Mouse (Mus musculus) liver, postnatal 0 days (tissue): ENCODE data around the gene Tnni2. TPM values are rescaled to one million over a fixed set of nuclear protein-coding genes. Genes with fewer than 3 reads are reported as not detected.

Source experiments
- ATAC-seq: fragments of 200-750 bp; cut with Nextera tagmentation; 2 replicates; pipeline ENCODE4 v1.8.0; 2017; ENCODE audit warnings: mild to moderate bottlenecking, moderate library complexity
- DNase-seq: peaks from one replicate; pipeline ENCODE4 v3.0.0-alpha.2; 2016
- H3K27ac ChIP-seq: fragments of 300-500 bp; sonication (generic); 2 replicates; pipeline ENCODE4 v1.5.1; 2014; ENCODE audit warnings: antibody characterized with exemption, moderate library complexity, mild to moderate bottlenecking, low read depth
- H3K27me3 ChIP-seq: fragments of 300-500 bp; sonication (generic); 2 replicates; pipeline ENCODE4 v1.6.1; 2014; ENCODE audit warnings: low read length, control low read depth, mixed read lengths; ENCODE audit not compliant: insufficient read depth
- H3K36me3 ChIP-seq: fragments of 300-500 bp; sonication (generic); replicated peaks from 2 replicates; pipeline ENCODE4 v1.6.1; 2014; ENCODE audit warnings: mild to moderate bottlenecking, control low read depth, low read length, moderate library complexity, mixed read lengths; ENCODE audit not compliant: insufficient read depth
- H3K4me1 ChIP-seq: fragments of 300-500 bp; sonication (generic); 2 replicates; pipeline ENCODE4 v1.6.1; 2014; ENCODE audit warnings: antibody characterized with exemption, mild to moderate bottlenecking, control low read depth; ENCODE audit not compliant: insufficient read depth
- H3K4me2 ChIP-seq: fragments of 300-500 bp; sonication (generic); 2 replicates; pipeline ENCODE4 v1.6.1; 2014; ENCODE audit warnings: low read depth, mild to moderate bottlenecking, low read length, moderate library complexity, mixed read lengths
- H3K4me3 ChIP-seq: fragments of 300-500 bp; sonication (generic); 2 replicates; pipeline ENCODE4 v1.5.1; 2014; ENCODE audit warnings: low read depth, low read length
- H3K9ac ChIP-seq: fragments of 300-500 bp; sonication (generic); replicated peaks from 2 replicates; pipeline ENCODE4 v1.6.1; 2014; ENCODE audit warnings: mild to moderate bottlenecking, moderate library complexity
- H3K9me3 ChIP-seq: fragments of 300-500 bp; sonication (generic); 2 replicates; pipeline ENCODE4 v1.6.1; 2016; ENCODE audit warnings: mild to moderate bottlenecking, control low read depth, low read length, mixed read lengths
- CTCF ChIP-seq: sonication (generic); IDR thresholded peaks from 2 replicates; pipeline ENCODE4 v1.5.1; 2016; ENCODE audit warnings: antibody characterized with exemption, low read depth
- EP300 ChIP-seq: IDR thresholded peaks from 2 replicates; pipeline ENCODE4 v1.6.1; 2016; ENCODE audit warnings: antibody characterized with exemption, low read depth, mild to moderate bottlenecking
- WGBS: fragments of 180-500 bp; shearing (Covaris S2); extraction: QIAGEN DNeasy Blood & Tissue Kit; methylation state at CpG from one replicate; pipeline ENCODE4 v1.1.7; 2014; ENCODE audit not compliant: insufficient replicate concordance; 5-methylcytosine and 5-hydroxymethylcytosine counted together
- polyA plus RNA-seq: library from polyadenylated mRNA; unstranded; fragments of >200 nt; fragmentation: Nextera tagmentation; extraction: Ambion mirVana; gene quantifications from 2 replicates; pipeline ENCODE4 v1.2.1, GENCODE M21; 2015

Gene Tnni2
- polyA plus RNA-seq, 1 experiment from 2014 or later = 6.9 TPM

DNA sequence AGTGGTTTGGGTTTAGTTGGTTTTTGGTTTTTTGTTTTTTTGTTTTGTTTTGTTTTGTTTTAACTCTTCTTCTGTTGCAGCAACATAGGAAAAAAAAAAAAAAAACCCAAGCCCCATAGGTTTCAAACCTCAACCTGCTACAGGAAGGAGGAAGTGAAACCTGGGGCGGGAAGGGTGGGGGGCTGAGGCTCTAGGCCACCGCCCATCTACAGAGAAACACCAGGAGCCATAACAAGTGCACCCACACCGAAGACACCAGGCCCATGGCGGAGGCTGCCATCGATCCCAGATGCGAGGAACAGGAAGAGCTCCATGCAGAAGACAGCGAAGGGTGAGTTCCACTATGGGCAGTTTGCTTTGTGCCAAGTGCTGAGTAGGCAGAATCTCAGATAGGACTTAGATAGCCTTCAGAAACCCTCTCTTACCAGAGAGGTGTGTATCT lies 19.0 kb downstream of the Tnni2 start, which contains the start of gene Lsp1:
Lsp1 (plus strand) TSS at position 174 of the 442 bp plus-strand sequence.
- ATAC-seq = peak; percentile 18; the same call in 1 of the 2 replicates
- Histone ChIP-seq H3K36me3 (no peaks in the 10 kb centered on the region), H3K9ac (peak within 1 kb of the TSS; percentile 42), H3K4me2 (peak within 1 kb of the TSS; percentile 61), H3K27me3 (no peaks in the 10 kb centered on the region), H3K4me1 (peaks cover 10% of the 10 kb centered on the region), H3K27ac (peak within 1 kb of the TSS; percentile 55; the same call in 1 of the 2 replicates), H3K9me3 (no peaks in the 10 kb centered on the region), H3K4me3 (peak within 1 kb of the TSS; percentile 45)
- peak; percentile 46 for DNase-seq
- no peak for TF ChIP-seq EP300
- no peak for TF ChIP-seq CTCF
- WGBS = 53% methylated on average over 7 of the region's 7 CpGs

DNA sequence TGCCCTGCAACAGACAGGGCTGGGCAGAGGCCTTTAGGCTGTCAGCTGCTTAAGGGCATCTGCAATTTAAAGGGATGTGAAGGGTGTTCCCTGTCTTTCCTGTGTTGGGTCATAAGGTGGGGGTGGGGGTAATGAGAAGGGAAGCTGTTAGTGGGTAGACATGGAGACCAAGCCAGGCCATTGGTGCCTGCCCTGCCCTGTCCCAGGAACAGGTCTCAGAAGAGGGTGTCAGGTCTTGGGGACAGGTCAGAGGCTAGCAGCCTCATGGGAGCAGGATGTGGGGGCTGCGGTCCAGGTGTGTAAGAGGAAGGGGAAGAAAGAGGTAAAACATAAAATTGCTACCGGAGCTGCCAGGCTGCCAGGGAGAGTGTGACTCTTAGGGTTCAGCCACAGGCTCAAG lies 19.8 kb downstream of the Tnni2 start:
- peak overlapping the region; percentile 42 for H3K9ac ChIP-seq
- peak overlapping the region; percentile 45 for H3K4me3 ChIP-seq
- peak overlapping the region; percentile 55; the same call in 1 of the 2 replicates for H3K27ac ChIP-seq
- H3K4me2 ChIP-seq = peak overlapping the region; percentile 61
- TF ChIP-seq CTCF (no peak), EP300 (no peak)
- no peaks in the 10 kb centered on the region for H3K36me3 ChIP-seq
- WGBS = 55% methylated on average over 2 of the region's 2 CpGs
- no peaks in the 10 kb centered on the region for H3K27me3 ChIP-seq
- H3K9me3 ChIP-seq = no peaks in the 10 kb centered on the region
- ATAC-seq (peak; percentile 19; the same call in 1 of the 2 replicates), DNase-seq (no peak)
- peaks cover 10% of the 10 kb centered on the region for H3K4me1 ChIP-seq

DNA sequence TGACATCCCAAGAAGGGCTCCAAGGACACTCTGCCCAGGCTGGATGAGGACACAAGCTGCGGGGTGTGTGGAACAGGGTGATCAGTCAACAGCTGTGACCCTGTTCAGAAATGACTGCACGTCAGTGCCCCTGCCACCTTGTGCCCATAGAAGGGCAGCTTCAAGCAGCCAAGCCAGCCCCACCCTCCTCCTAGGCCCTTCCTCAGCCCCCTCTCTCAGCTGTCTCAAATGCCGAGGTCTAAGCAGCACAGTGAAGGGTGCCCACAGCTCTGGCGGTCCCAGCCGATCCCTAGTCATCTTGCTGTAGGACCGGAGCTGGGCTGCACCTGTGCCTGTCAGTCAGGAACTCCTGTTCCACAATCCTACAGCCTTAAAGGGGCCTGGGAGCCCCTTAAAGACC lies 20.6 kb downstream of the Tnni2 start:
- no peak for ATAC-seq
- Histone ChIP-seq H3K4me1 (peaks cover 10% of the 10 kb centered on the region), H3K9ac (no peak overlapping the region), H3K4me2 (peak overlapping the region; percentile 61), H3K27ac (no peak overlapping the region), H3K27me3 (no peaks in the 10 kb centered on the region), H3K4me3 (peak overlapping the region; percentile 45), H3K9me3 (no peaks in the 10 kb centered on the region), H3K36me3 (no peaks in the 10 kb centered on the region)
- 66% methylated on average over 6 of the region's 6 CpGs for WGBS
- DNase-seq = no peak
- no peak for TF ChIP-seq CTCF
- no peak for TF ChIP-seq EP300

DNA sequence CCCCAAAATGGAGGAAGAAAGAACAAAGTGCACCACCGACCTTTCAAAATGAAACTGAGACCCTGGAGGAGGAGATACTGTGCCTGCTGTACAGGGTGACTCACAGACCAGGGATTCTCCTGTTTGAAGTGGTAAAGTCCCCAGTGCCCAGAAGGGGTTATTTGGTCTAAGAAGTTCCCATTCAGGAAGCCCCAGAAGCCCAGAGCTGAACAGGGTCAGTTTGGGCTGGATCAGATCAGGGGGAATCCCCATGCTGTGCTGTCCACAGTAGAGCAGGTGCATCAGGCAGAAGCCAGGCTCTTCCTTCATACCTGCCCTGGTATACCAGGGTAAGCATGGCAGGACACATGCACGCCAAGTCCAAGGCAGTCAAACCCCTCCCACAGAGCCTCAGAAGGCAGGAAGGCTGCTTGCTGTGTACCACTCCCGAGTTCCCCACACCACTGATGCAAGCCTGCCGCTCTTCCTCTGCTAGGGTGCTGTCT lies 21.0 kb downstream of the Tnni2 start:
- Histone ChIP-seq H3K4me2 (peak overlapping the region; percentile 61), H3K4me3 (peak overlapping the region; percentile 45)
- no peak for TF ChIP-seq CTCF
- TF ChIP-seq EP300 = no peak

DNA sequence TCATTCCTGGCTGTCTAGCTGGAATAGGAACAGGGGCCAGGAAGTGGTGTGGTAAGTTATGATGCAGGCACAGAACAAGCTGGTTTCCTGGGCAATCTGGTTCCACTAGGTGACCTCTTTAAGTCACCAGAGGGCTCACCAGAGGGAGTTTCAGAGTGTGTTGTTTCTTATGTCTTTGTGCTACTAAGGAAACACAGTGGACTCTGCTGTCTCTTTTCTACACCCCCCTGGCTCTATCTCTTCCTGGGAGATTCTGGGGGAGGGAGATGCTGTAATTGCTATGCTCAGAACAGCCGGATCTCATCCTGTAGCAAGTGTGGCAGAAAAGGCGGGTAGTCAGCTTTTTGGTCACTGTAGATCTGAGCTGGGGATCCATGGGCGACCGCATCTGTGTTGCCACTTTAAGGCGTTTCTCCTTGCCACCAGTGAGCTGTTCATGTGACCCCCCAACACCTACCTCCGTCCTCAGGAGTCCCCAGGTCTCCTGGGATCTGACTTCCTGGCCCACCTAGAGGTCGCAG lies 28.6 kb downstream of the Tnni2 start:
- TF ChIP-seq EP300 = no peak
- TF ChIP-seq CTCF = no peak
- DNase-seq = no peak
- H3K27ac ChIP-seq = 0 out of 2 replicates have a peak overlapping the region, but pooled peaks have one; percentile 19

More for the DNA sequence above, 21.0 kb downstream of the Tnni2 start:
- no peak overlapping the region for H3K9ac ChIP-seq
- DNase-seq = no peak
- H3K27ac ChIP-seq = no peak overlapping the region
- 44% methylated on average over 4 of the region's 4 CpGs for WGBS
- H3K36me3 ChIP-seq = no peaks in the 10 kb centered on the region
- no peaks in the 10 kb centered on the region for H3K27me3 ChIP-seq
- no peaks in the 10 kb centered on the region for H3K9me3 ChIP-seq
- H3K4me1 ChIP-seq = peaks cover 10% of the 10 kb centered on the region
- ATAC-seq = no peak

DNA sequence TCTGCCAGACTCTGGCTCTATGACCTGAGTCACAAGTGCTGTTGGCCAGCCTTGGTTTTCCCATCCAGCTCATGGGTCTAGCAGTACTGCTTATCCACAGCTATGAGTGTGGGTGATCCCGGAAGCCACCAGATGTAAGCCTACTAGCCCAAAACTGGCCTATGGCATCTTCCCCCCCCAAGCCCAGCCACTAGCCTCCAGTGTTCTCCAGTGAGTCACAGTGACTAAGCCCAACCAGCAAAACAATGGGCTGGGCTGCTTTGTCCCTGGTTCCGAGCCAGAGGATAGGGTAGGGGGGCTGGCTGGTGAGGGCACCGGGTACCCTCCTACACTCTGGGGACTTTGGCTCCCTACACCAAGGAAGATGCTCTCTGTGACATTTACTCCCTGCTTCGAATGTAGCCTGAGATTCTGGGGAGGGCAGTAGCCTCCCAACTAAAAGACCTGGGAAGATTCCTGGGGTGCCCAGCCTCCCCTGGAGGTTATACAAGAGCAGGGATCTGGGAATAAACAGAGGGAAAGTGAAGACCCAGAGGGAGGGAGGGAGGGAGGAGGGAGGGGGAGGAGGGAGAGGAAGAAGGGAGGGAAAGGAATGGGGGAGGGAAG lies 29.3 kb downstream of the Tnni2 start:
- no peaks in the 10 kb centered on the region for H3K27me3 ChIP-seq
- no peaks in the 10 kb centered on the region for H3K36me3 ChIP-seq
- 0 out of 2 replicates have a peak overlapping the region, but pooled peaks have one; percentile 19 for H3K27ac ChIP-seq
- H3K4me1 ChIP-seq = no peaks in the 10 kb centered on the region
- 45% methylated on average over 4 of the region's 4 CpGs for WGBS
- ATAC-seq (peak; percentile 23; the same call in 1 of the 2 replicates), DNase-seq (no peak)
- TF ChIP-seq EP300 (no peak), CTCF (no peak)
- no peak overlapping the region for H3K9ac ChIP-seq
- no peak overlapping the region for H3K4me3 ChIP-seq
- H3K4me2 ChIP-seq = no peak overlapping the region
- H3K9me3 ChIP-seq = no peaks in the 10 kb centered on the region

More for the DNA sequence above, 28.6 kb downstream of the Tnni2 start:
- WGBS = 64% methylated on average over 7 of the region's 7 CpGs
- Histone ChIP-seq H3K27me3 (no peaks in the 10 kb centered on the region), H3K4me1 (no peaks in the 10 kb centered on the region), H3K9ac (no peak overlapping the region), H3K36me3 (no peaks in the 10 kb centered on the region), H3K4me3 (no peak overlapping the region), H3K9me3 (no peaks in the 10 kb centered on the region), H3K4me2 (no peak overlapping the region)
- no peak for ATAC-seq
